15 mouse cellular contexts compared by ENCODE assay signal in genomic region chr11:74655941-74656340, GRCm38 (mm10).
"Had no signal": no experiment of that assay in that cellular context is flagged by ENCODE, and none has a peak within 500 bp of the region (broad histone marks: within the 10 kb centered on the region; RNA-seq: fewer than 3 reads in every experiment).

No protein-coding gene starts in this region.

- H3K9ac ChIP-seq: kidney, embryonic 15.5 days; liver, embryonic 15.5 days; neural tube, embryonic 15.5 days; stomach, embryonic 15.5 days had no signal

- H3K9me3 ChIP-seq: kidney, embryonic 15.5 days; limb, embryonic 10.5 days; liver, embryonic 15.5 days; neural tube, embryonic 15.5 days; stomach, embryonic 15.5 days had no signal

- H3K27ac ChIP-seq: kidney, embryonic 15.5 days; limb, embryonic 10.5 days; liver, embryonic 15.5 days; neural tube, embryonic 15.5 days; stomach, embryonic 15.5 days had no signal

- DNase-seq: kidney, postnatal 14 days; lung, adult 2 months; lung, postnatal 10 days; lung, postnatal 4 days; midbrain, embryonic 14.5 days; right cerebral cortex, postnatal 4 days; thymus, adult 2 months; thymus, postnatal 25 days had no signal

- H3K27me3 ChIP-seq: kidney, embryonic 15.5 days; liver, embryonic 15.5 days; neural tube, embryonic 15.5 days; stomach, embryonic 15.5 days had no signal

- H3K4me2 ChIP-seq: kidney, embryonic 15.5 days; liver, embryonic 11.5 days; liver, embryonic 15.5 days; neural tube, embryonic 15.5 days; stomach, embryonic 15.5 days had no signal

- H3K4me3 ChIP-seq: kidney, embryonic 15.5 days; limb, embryonic 10.5 days; liver, embryonic 15.5 days; myocyte; neural tube, embryonic 15.5 days; stomach, embryonic 15.5 days had no signal
